24 mouse cellular contexts compared by ENCODE assay signal in the genomic region with DNA sequence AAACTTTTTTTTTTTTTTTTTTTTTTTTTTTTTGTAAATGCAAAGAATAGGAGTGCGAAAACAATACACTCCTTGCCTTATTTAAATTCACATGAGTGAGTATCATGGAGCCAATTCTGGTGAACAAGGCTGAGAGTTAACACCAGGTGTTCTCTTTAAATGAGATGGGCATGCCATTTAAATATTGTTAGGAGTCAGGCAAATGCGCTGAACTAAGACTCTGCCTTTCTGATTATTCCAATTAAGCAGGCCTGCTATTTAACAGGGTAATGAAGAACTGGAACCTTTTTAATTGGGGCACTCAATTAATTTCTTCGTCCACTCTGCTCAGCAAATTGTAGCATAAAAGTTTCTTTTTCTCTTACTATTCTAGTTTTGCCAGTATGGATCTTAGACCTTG.
"Had no signal": no experiment of that assay in that cellular context is flagged by ENCODE, and none has a peak within 500 bp of the region (broad histone marks: within the 10 kb centered on the region; RNA-seq: fewer than 3 reads in every experiment).

No protein-coding gene starts in this region.

- H3K4me3 ChIP-seq: heart, adult 2 months; heart, embryonic 13.5 days; heart, embryonic 15.5 days; hindbrain, embryonic 13.5 days; hindbrain, embryonic 15.5 days; limb, embryonic 13.5 days; limb, embryonic 15.5 days; liver, embryonic 12.5 days had no signal

- H3K4me2 ChIP-seq: heart, embryonic 11.5 days; heart, embryonic 13.5 days; heart, embryonic 15.5 days; hindbrain, embryonic 13.5 days; hindbrain, embryonic 15.5 days; limb, embryonic 13.5 days; limb, embryonic 15.5 days; liver, embryonic 12.5 days had no signal

- H3K36me3 ChIP-seq: heart, embryonic 13.5 days; heart, embryonic 15.5 days; hindbrain, embryonic 13.5 days; hindbrain, embryonic 15.5 days; limb, embryonic 13.5 days; limb, embryonic 15.5 days; liver, embryonic 12.5 days had no signal

- DNase-seq: gastrocnemius, postnatal 14 days; gastrocnemius, postnatal 36 days; heart, adult 11 months; heart, adult 2 months; heart, postnatal 14 days; heart, postnatal 36 days; kidney, adult 11 months; kidney, adult 8-10 months; kidney, postnatal 14 days; kidney, postnatal 36 days; layer of hippocampus, postnatal 36 days; left cerebral cortex, postnatal 4 days had no signal

- H3K9ac ChIP-seq: heart, embryonic 13.5 days; heart, embryonic 15.5 days; hindbrain, embryonic 13.5 days; hindbrain, embryonic 15.5 days; limb, embryonic 13.5 days; limb, embryonic 15.5 days; liver, embryonic 12.5 days; liver, embryonic 14.5 days had no signal

- H3K27me3 ChIP-seq: heart, embryonic 13.5 days; heart, embryonic 15.5 days; hindbrain, embryonic 13.5 days; hindbrain, embryonic 15.5 days; limb, embryonic 13.5 days; limb, embryonic 15.5 days; liver, embryonic 12.5 days had no signal

- ATAC-seq: hindbrain, postnatal 0 days; intestine, embryonic 16.5 days; liver, embryonic 12.5 days had no signal

- H3K27ac ChIP-seq: heart, adult 2 months; heart, embryonic 13.5 days; heart, embryonic 15.5 days; hindbrain, embryonic 13.5 days; hindbrain, embryonic 15.5 days; hindbrain, postnatal 0 days; kidney, postnatal 0 days; limb, embryonic 13.5 days; limb, embryonic 15.5 days; liver, embryonic 12.5 days; liver, embryonic 14.5 days had no signal

- H3K9me3 ChIP-seq: heart, embryonic 13.5 days; heart, embryonic 15.5 days; hindbrain, embryonic 13.5 days; hindbrain, embryonic 15.5 days; limb, embryonic 13.5 days; limb, embryonic 15.5 days; liver, embryonic 12.5 days had no signal

- H3K4me1 ChIP-seq: heart, embryonic 13.5 days; heart, embryonic 15.5 days; hindbrain, embryonic 13.5 days; limb, embryonic 13.5 days; limb, embryonic 15.5 days; liver, embryonic 12.5 days had no signal
